Mouse (Mus musculus) gastrocnemius, adult 2 months (tissue): ENCODE results near the gene Rfc5. TPM values are rescaled to one million over a fixed set of nuclear protein-coding genes. Genes with fewer than 3 reads are reported as not detected.
"Not testable (repeated sequence)": the region's sequence is repeated elsewhere in the genome, so short reads cannot be mapped to it uniquely, and the experiment has no call there.

Experiments
- DNase-seq: peaks from one replicate; pipeline ENCODE4 v3.0.0; 2022
- H3K27ac ChIP-seq: fragments of 200-600 bp; 2 replicates; pipeline ENCODE4 v1.8.1; 2022; ENCODE audit warnings: mild to moderate bottlenecking
- H3K4me3 ChIP-seq: fragments of 200-600 bp; 2 replicates; pipeline ENCODE4 v1.8.1; 2022; ENCODE audit warnings: mild to moderate bottlenecking, moderate library complexity
- CTCF ChIP-seq: fragments of 200-600 bp; IDR thresholded peaks from 2 replicates; pipeline ENCODE4 v1.8.1; 2022; ENCODE audit warnings: antibody characterized with exemption, mild to moderate bottlenecking, moderate library complexity
- intact Hi-C: fragments of 180-260 bp; cut with DNase I; formaldehyde crosslinking; loops from one replicate; pipeline ENCODE4 v1.15.1; 2025
- total RNA-seq, 2 experiments: library from RNA; stranded (reverse); gene quantifications; 2 replicates each; pipeline ENCODE4 v1.2.3; 2021

The Rfc5 gene
- total RNA-seq, 2 experiments from 2014 or later, result 0.84 to 1.1 TPM

DNA sequence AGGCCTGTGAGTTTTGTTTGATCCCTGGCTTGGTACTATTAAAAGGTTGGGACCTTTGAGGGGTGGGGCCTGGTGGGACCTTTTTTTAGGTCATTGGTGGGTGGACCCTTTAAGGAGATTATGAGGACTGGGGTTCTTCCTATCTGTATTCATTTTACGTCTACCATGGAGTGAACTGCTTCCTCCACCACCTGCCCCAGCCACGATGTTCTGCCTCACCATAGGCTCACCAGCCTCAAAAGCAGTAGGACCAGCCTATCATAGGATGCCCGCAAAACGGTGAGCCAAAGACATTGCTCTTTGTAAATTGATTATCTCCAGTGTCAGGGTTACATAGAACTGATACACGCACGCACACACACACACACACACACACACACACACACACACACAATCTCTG lies 8.5 kb upstream of the Rfc5 start:
- intact Hi-C loops, result no loop called here
- no peak for DNase-seq
- no peak for TF ChIP-seq CTCF
- Histone ChIP-seq H3K4me3 (no peak overlapping the region), H3K27ac (no peak overlapping the region)

DNA sequence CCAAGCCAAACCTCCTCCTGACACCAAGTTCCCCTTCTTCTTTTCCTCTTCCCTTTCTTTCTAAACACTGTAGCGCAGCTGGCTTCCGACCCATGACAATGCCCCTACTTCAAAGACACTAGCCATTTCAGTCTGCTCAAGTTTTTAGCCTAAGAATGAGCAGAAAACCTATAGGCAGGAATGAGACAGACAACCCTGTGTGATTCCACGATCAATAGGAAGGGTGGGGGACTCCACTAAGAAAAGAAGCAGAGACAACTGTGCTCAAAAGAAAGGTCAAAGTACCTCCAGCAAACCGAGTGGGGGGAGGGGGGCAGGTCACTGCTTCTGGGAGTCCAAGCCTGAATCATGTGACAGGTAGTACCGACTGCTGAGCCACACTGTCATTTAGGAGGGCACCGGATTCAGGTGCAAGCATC lies 7.8 kb upstream of the Rfc5 start:
- no peak overlapping the region for H3K27ac ChIP-seq
- intact Hi-C loops, result no loop called here
- DNase-seq, result no peak
- TF ChIP-seq CTCF, result no peak
- H3K4me3 ChIP-seq, result no peak overlapping the region

GRCm38 (mm10) chr5:117395834-117396233 lies 7.0 kb upstream of the Rfc5 start:
- H3K4me3 ChIP-seq, result no peak overlapping the region
- no peak for DNase-seq
- H3K27ac ChIP-seq, result no peak overlapping the region
- TF ChIP-seq CTCF, result no peak
- intact Hi-C loops, result no loop called here

DNA sequence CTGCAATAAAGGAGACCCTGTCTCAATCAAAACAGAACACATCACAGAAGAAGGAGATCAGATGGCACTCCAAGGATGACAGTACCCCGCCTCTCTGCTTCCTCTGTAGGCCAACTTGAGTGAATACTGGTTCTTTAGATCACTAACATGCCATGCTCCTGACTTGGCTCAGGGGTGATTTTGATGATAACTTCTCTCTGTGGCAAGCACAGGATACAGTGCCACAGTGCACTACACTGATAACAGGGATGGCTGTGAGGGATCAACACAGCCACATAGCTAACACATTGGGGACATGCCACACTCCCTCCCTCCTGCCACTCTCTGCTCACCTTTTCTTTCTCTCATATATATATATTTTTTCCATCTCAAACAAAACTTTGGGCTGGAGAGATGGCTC lies 2.0 kb upstream of the Rfc5 start:
- no peak overlapping the region for H3K27ac ChIP-seq
- no peak for DNase-seq
- no peak overlapping the region for H3K4me3 ChIP-seq
- no peak for TF ChIP-seq CTCF
- intact Hi-C loops, result no loop called here

GRCm38 (mm10) chr5:117388296-117388751 lies 523 bp downstream of the Rfc5 start:
- peak overlapping the region; percentile 75 for H3K27ac ChIP-seq
- H3K4me3 ChIP-seq, result peak overlapping the region; percentile 89
- TF ChIP-seq CTCF, result peak; percentile 39
- DNase-seq, result peak; percentile 52
- intact Hi-C loops, result loop anchor here (2.0 to 10.0 kb wide), 3 partner anchors 32 to 274 kb away; partner anchors contain the start of genes Suds3 and Wsb2

- no peak for TF ChIP-seq CTCF
- H3K27ac ChIP-seq, result no peak overlapping the region
- no peak for DNase-seq
- H3K4me3 ChIP-seq, result no peak overlapping the region
- intact Hi-C loops, result loop anchor here (10.0 kb wide), 1 partner anchor 268 kb away; the partner anchor contains the start of gene Suds3
These were observed 5.6 kb downstream of the Rfc5 start for GRCm38 (mm10) chr5:117383198-117383597.

DNA sequence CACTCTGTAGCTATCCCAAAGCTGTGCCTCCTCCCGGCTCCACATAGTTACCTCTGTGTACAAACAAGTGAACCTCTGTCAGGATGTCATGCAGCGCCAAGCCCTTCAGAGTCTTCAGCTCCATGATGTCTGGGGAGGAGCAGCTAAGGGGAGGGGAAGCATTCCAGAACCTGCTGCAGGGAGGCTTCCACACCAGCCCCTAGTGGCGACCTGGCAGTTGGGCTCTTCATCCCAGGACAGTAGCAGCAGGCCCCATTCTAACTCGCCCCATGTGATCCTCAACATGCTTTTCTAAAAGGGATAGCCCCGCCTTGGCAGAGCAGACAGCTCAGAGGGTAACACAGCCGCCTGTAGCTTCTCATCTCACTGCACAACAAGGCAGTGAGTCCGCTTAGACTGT lies 7.1 kb downstream of the Rfc5 start:
- no peak for TF ChIP-seq CTCF
- intact Hi-C loops, result loop anchor here (10.0 kb wide), 1 partner anchor 267 kb away; the partner anchor contains the start of gene Suds3
- DNase-seq, result no peak
- Histone ChIP-seq H3K27ac (no peak overlapping the region), H3K4me3 (no peak overlapping the region)

- DNase-seq, result no peak
- H3K4me3 ChIP-seq, result no peak overlapping the region
- intact Hi-C loops, result loop anchor here (10.0 kb wide), 1 partner anchor 265 kb away; the partner anchor contains the start of gene Suds3
- H3K27ac ChIP-seq, result no peak overlapping the region
- no peak for TF ChIP-seq CTCF
These were observed 8.6 kb downstream of the Rfc5 start for GRCm38 (mm10) chr5:117380199-117380598.

DNA sequence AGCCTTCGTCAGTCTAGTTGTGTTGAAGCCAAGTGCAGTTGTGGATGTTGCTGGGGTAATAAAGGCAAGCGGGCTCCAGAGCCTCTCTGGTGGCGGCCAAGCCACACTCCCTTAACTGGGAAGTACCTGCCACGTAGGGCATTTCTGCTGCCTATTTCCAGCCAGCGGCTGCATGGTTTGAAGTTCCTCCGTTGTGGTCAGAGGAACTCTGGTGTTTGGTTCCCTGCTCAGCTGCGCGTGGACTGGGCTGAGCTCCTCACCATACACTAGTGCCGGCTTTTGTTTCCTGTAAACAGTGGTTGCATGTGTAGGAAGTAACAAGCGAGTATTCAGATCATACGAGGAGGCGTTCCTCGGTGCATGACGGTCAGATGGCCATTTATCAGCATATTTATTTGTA lies 11.1 kb downstream of the Rfc5 start:
- intact Hi-C loops, H3K27ac ChIP-seq, DNase-seq, H3K4me3 ChIP-seq: not testable (repeated sequence)

GRCm38 (mm10) chr5:117376331-117376761 lies 12.5 kb downstream of the Rfc5 start:
- H3K27ac ChIP-seq, result no peak overlapping the region
- intact Hi-C loops, result no loop called here
- no peak for DNase-seq
- H3K4me3 ChIP-seq, result no peak overlapping the region
- no peak for TF ChIP-seq CTCF

DNA sequence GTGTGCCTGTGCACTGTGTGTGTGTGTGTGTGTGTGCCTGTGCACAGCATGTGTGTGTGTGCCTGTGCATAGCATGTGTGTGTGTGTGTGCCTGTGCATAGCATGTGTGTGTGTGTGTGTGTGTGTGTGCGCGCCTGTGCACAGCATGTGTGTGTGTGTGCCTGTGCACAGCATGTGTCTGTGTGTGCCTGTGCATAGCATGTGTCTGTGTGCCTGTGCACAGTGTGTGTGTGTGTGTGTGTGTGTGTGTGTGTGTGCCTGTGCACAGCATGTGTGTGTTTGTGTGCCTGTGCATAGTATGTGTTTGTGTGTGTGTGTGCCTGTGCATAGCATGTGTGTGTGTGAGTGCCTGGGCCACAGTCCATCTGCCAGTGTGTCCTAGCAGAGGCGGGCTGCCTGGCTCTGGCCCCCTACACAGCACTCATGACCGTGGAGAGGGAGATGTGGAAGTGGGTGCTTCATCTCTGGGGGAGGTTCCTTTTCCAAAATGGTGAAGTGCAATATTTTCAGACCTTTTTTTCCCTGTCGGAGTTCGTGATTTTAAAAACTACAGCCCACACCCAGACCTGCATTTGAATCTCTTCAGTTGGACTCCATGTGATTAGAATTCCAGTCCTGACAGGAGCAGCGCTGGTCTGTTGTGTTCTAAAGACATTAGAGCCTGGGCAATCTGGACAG lies 14.3 kb downstream of the Rfc5 start:
- no peak for DNase-seq
- TF ChIP-seq CTCF, result no peak
- no peak overlapping the region for H3K27ac ChIP-seq
- intact Hi-C loops, result no loop called here
- H3K4me3 ChIP-seq, result no peak overlapping the region

GRCm38 (mm10) chr5:117373418-117373817 lies 15.4 kb downstream of the Rfc5 start:
- H3K27ac ChIP-seq, result no peak overlapping the region
- intact Hi-C loops, result no loop called here
- TF ChIP-seq CTCF, result no peak
- no peak for DNase-seq
- H3K4me3 ChIP-seq, result no peak overlapping the region

DNA sequence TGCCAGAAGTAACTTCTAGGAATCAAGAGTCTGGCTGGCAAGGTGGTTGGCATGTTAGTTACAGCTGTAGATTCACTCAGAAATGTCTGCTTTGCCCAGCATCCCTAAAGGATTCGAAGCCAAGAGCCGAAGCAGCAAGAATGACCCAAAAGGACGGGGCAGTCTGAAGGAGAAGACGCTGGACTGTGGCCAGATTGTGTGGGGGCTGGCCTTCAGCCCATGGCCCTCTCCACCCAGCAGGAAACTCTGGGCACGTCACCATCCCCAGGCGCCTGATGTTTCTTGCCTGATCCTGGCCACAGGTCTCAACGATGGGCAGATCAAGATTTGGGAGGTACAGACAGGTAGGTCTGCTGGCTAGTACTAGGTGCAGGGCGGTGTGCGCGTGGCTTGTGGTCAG lies 18.3 kb downstream of the Rfc5 start:
- DNase-seq, result no peak
- no peak overlapping the region for H3K4me3 ChIP-seq
- no peak overlapping the region for H3K27ac ChIP-seq
- TF ChIP-seq CTCF, result no peak
- intact Hi-C loops, result no loop called here

DNA sequence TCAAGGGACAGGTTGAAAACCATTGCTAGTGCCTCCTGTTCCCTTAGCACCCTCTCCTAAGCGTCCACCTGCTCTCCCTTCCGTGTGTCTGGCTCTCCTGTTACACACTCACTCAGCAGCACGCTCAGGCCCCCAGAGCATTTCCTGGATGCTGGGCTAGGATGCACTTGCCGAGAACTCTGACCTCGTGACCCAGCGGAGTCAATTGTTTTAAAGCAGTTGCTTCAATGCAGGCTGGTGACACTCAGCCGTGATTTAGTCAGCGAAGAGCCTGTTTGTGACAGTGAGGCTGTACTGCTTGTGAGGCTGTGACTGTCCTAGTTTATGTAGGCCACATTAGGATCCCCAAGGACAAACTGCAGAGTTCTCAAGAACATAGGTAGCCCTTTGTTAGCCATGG lies 21.6 kb downstream of the Rfc5 start:
- no peak for DNase-seq
- no peak overlapping the region for H3K4me3 ChIP-seq
- H3K27ac ChIP-seq, result no peak overlapping the region
- intact Hi-C loops, result no loop called here
- TF ChIP-seq CTCF, result no peak
